16 mouse cellular contexts compared by ENCODE assay signal in genomic region chr6:23125831-23126230, GRCm38 (mm10). TPM values are rescaled to one million over a fixed set of nuclear protein-coding genes. Genes with fewer than 3 reads are reported as not detected.
"Had no signal": no experiment of that assay in that cellular context is flagged by ENCODE, and none has a peak within 500 bp of the region (broad histone marks: within the 10 kb centered on the region; RNA-seq: fewer than 3 reads in every experiment).

No protein-coding gene starts in this region.

- H3K4me2 ChIP-seq: limb, embryonic 13.5 days; lung, embryonic 14.5 days; neural tube, embryonic 15.5 days had no signal

- DNase-seq: left cerebral cortex, postnatal 4 days; lung, embryonic 14.5 days; lung, postnatal 10 days; lung, postnatal 4 days; midbrain, embryonic 14.5 days; right cerebral cortex, adult 18-20 months; right cerebral cortex, postnatal 25 days; thymus, postnatal 4 days had no signal

- H3K4me1 ChIP-seq: midbrain, embryonic 10.5 days; neural tube, embryonic 15.5 days had no signal

- H3K9ac ChIP-seq: limb, embryonic 13.5 days; liver, embryonic 14.5 days; lung, embryonic 14.5 days; neural tube, embryonic 15.5 days had no signal

- H3K36me3 ChIP-seq: limb, embryonic 13.5 days; midbrain, embryonic 10.5 days; neural tube, embryonic 15.5 days had no signal

- H3K27ac ChIP-seq: limb, embryonic 13.5 days; liver, embryonic 14.5 days; midbrain, embryonic 10.5 days; neural tube, embryonic 15.5 days had no signal

- H3K9me3 ChIP-seq: limb, embryonic 13.5 days; midbrain, embryonic 10.5 days; neural tube, embryonic 15.5 days had no signal

- H3K4me3 ChIP-seq: limb, embryonic 13.5 days; midbrain, embryonic 10.5 days; myocyte; neural tube, embryonic 15.5 days had no signal

- ATAC-seq: hindbrain, embryonic 16.5 days; inflammation-experienced regulatory T-cells, adult 6 months had no signal

- H3K27me3 ChIP-seq: neural tube, embryonic 15.5 days had no signal

RNA-seq across cellular contexts. Expression of gene Aass, which starts 7.0 kb away (rescaled TPM):
- polyA plus RNA-seq: myocyte; small intestine, adult 2 months had no signal
